Mouse (Mus musculus) brain, embryonic 14.5 days (tissue): ENCODE measurements at regions not wholly inside any gene's neighbourhood (a gene's known extent, or its start where the extent isn't known, plus 50 kb on each side); places are given as distances from the start of the nearest gene placed in this dataset.

Experiments
- CTCF ChIP-seq: fragments of 200-500 bp; IDR thresholded peaks from 2 replicates; pipeline ENCODE4 v1.5.1; 2012; ENCODE audit warnings: inconsistent platforms, mild to moderate bottlenecking, moderate library complexity, borderline replicate concordance; ENCODE audit not compliant: insufficient read depth, insufficient read length; ENCODE audit errors: extremely low read depth
- POLR2A ChIP-seq: fragments of 200-500 bp; IDR thresholded peaks from 2 replicates; pipeline ENCODE4 v1.6.1; 2012; ENCODE audit warnings: mild to moderate bottlenecking, inconsistent platforms, borderline replicate concordance; ENCODE audit not compliant: poor library complexity, insufficient read depth, insufficient read length, severe bottlenecking; ENCODE audit errors: extremely low read depth

- TF ChIP-seq CTCF: no peak
- TF ChIP-seq POLR2A: no peak
Observed at GRCm38 (mm10) chr17:73009962-73010361, 91.9 kb downstream of the Lbh start.
